Mouse (Mus musculus) lung, adult 2 months (tissue): ENCODE data around the gene Pde2a.

Experiments
- CTCF ChIP-seq: fragments of 200-500 bp; IDR thresholded peaks from 2 replicates; pipeline ENCODE4 v1.5.1; 2011; ENCODE audit warnings: mild to moderate bottlenecking, low read length, control low read depth; ENCODE audit not compliant: insufficient read depth
- POLR2A ChIP-seq: fragments of 200-500 bp; IDR thresholded peaks from 2 replicates; pipeline ENCODE4 v1.6.1; 2011; ENCODE audit warnings: low read depth, mild to moderate bottlenecking, control low read depth, low read length, borderline replicate concordance; ENCODE audit errors: extremely low read depth

DNA sequence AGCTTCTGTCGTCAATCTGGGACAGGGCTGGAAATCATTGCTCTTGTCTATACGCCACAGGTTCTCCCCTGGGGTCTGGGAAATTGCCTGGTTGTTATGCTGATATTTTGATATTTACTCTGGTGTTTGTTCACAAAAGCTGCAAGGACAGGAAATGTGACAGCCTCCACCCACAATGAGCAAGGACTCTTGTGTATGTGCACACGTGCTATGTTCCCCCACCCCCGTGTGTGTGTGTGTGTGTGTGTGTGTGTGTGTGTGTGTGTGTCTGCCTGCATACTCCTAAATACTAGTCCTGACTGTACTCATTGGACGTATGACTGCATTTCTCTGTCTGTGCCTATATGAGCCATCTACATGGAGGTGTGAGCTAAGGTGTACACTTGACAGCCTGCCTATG lies 56.6 kb downstream of the Pde2a start:
- TF ChIP-seq CTCF (no peak), POLR2A (no peak)
